Mouse (Mus musculus): Measurements from ENCODE around the gene Tpmt. TPM values are rescaled to one million over a fixed set of nuclear protein-coding genes. Genes with fewer than 3 reads are reported as not detected.
A peak's percentile ranks its signal among the peaks of the same experiment; 100 is the strongest.

Gene Tpmt
- total and polyA plus RNA-seq, 2 experiments from 2014 or later, result 10.8 to 11.6 TPM

DNA sequence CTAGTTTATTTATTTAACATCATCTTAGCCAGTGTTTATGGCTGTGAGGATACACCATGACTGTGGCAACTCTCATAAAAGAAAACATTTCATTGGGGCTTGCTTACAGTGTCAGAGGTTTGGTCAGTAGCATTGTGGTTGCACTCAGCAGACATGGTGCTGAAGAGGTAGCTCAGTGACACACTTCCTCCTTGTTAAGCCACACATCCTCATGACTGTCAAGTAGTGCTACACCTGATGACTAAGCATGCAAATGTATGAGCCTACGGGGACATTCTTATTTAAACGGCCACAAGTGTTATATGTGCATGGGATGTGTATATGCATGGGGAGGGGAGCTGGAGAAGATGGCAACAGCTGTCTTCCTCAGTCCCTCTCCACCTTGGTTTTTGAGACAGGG, 60.7 kb downstream of the Tpmt start:
- WGBS, result 84% methylated on average over 2 of the region's 2 CpGs
- H3K4me2 ChIP-seq (ENCODE audit: low read depth, low read length, poor library complexity, severe bottlenecking), result no peak overlapping the region
- DNase-seq (ENCODE audit: low spot score), result no peak
- H3K27ac ChIP-seq (ENCODE audit: low read depth, low read length), result no peak overlapping the region
- no peak for TF ChIP-seq CTCF (IDR thresholded peaks at IDR 0.05)
- no peak overlapping the region for H3K4me3 ChIP-seq (ENCODE audit: low read depth, low read length)
- H3K27me3 ChIP-seq (ENCODE audit: insufficient read depth, low read length), result no peaks in the 10 kb centered on the region
- no peaks in the 10 kb centered on the region for H3K36me3 ChIP-seq (ENCODE audit: insufficient read depth, low read length)
- no peak for ATAC-seq (ENCODE audit: low FRiP score)
- H3K9ac ChIP-seq (replicated peaks; ENCODE audit: low read length, poor library complexity, severe bottlenecking), result no peak overlapping the region
- no peaks in the 10 kb centered on the region for H3K9me3 ChIP-seq (ENCODE audit: low read length)
- no peaks in the 10 kb centered on the region for H3K4me1 ChIP-seq (ENCODE audit: insufficient read depth, low read length)

GRCm38 (mm10) chr13:46979836-46980490, 64.6 kb downstream of the Tpmt start:
- Histone ChIP-seq H3K9ac (replicated peaks; ENCODE audit: low read length, poor library complexity, severe bottlenecking) (no peak overlapping the region), H3K4me3 (ENCODE audit: low read depth, low read length) (no peak overlapping the region), H3K27me3 (ENCODE audit: insufficient read depth, low read length) (no peaks in the 10 kb centered on the region), H3K4me2 (ENCODE audit: low read depth, low read length, poor library complexity, severe bottlenecking) (no peak overlapping the region), H3K27ac (ENCODE audit: low read depth, low read length) (no peak overlapping the region), H3K4me1 (ENCODE audit: insufficient read depth, low read length) (no peaks in the 10 kb centered on the region), H3K36me3 (ENCODE audit: insufficient read depth, low read length) (no peaks in the 10 kb centered on the region), H3K9me3 (ENCODE audit: low read length) (no peaks in the 10 kb centered on the region)
- 73% methylated on average over 13 of the region's 13 CpGs for WGBS
- ATAC-seq (ENCODE audit: low FRiP score) (no peak), DNase-seq (ENCODE audit: low spot score) (no peak)
- no peak for TF ChIP-seq CTCF (IDR thresholded peaks at IDR 0.05)

- Histone ChIP-seq H3K27ac (ENCODE audit: low read depth, low read length) (no peak overlapping the region), H3K36me3 (ENCODE audit: insufficient read depth, low read length) (no peaks in the 10 kb centered on the region), H3K27me3 (ENCODE audit: insufficient read depth, low read length) (no peaks in the 10 kb centered on the region), H3K4me2 (ENCODE audit: low read depth, low read length, poor library complexity, severe bottlenecking) (no peak overlapping the region), H3K9ac (replicated peaks; ENCODE audit: low read length, poor library complexity, severe bottlenecking) (no peak overlapping the region), H3K4me1 (ENCODE audit: insufficient read depth, low read length) (no peaks in the 10 kb centered on the region), H3K9me3 (ENCODE audit: low read length) (no peaks in the 10 kb centered on the region), H3K4me3 (ENCODE audit: low read depth, low read length) (no peak overlapping the region)
- DNase-seq (ENCODE audit: low spot score) (no peak), ATAC-seq (ENCODE audit: low FRiP score) (no peak)
- peak; percentile 10; the same call in 1 of the 2 replicates for TF ChIP-seq CTCF (IDR thresholded peaks at IDR 0.05)
- WGBS, result 85% methylated on average over 7 of the region's 7 CpGs
These were observed 68.0 kb downstream of the Tpmt start for GRCm38 (mm10) chr13:46976532-46976931.

- H3K9me3 ChIP-seq (ENCODE audit: low read length), result no peaks in the 10 kb centered on the region
- no peak overlapping the region for H3K9ac ChIP-seq (replicated peaks; ENCODE audit: low read length, poor library complexity, severe bottlenecking)
- no peak overlapping the region for H3K27ac ChIP-seq (ENCODE audit: low read depth, low read length)
- no peak overlapping the region for H3K4me2 ChIP-seq (ENCODE audit: low read depth, low read length, poor library complexity, severe bottlenecking)
- no peak overlapping the region for H3K4me3 ChIP-seq (ENCODE audit: low read depth, low read length)
- no peaks in the 10 kb centered on the region for H3K4me1 ChIP-seq (ENCODE audit: insufficient read depth, low read length)
- ATAC-seq (ENCODE audit: low FRiP score) (no peak), DNase-seq (ENCODE audit: low spot score) (no peak)
- H3K27me3 ChIP-seq (ENCODE audit: insufficient read depth, low read length), result no peaks in the 10 kb centered on the region
- no peak for TF ChIP-seq CTCF (IDR thresholded peaks at IDR 0.05)
- H3K36me3 ChIP-seq (ENCODE audit: insufficient read depth, low read length), result no peaks in the 10 kb centered on the region
- 31% methylated on average over 4 of the region's 4 CpGs for WGBS
These were observed 68.6 kb downstream of the Tpmt start for GRCm38 (mm10) chr13:46975930-46976329.

- H3K4me3 ChIP-seq (ENCODE audit: low read depth, low read length), result peak overlapping the region; percentile 32
- 9% methylated on average over 14 of the region's 14 CpGs for WGBS
- ATAC-seq (ENCODE audit: low FRiP score) (peak; percentile 89), DNase-seq (ENCODE audit: low spot score) (peak; percentile 84)
- H3K27me3 ChIP-seq (ENCODE audit: insufficient read depth, low read length), result no peaks in the 10 kb centered on the region
- H3K9ac ChIP-seq (replicated peaks; ENCODE audit: low read length, poor library complexity, severe bottlenecking), result peak overlapping the region; percentile 46
- no peaks in the 10 kb centered on the region for H3K36me3 ChIP-seq (ENCODE audit: insufficient read depth, low read length)
- H3K27ac ChIP-seq (ENCODE audit: low read depth, low read length), result no peak overlapping the region
- no peaks in the 10 kb centered on the region for H3K4me1 ChIP-seq (ENCODE audit: insufficient read depth, low read length)
- TF ChIP-seq CTCF (IDR thresholded peaks at IDR 0.05), result no peak
- no peaks in the 10 kb centered on the region for H3K9me3 ChIP-seq (ENCODE audit: low read length)
- H3K4me2 ChIP-seq (ENCODE audit: low read depth, low read length, poor library complexity, severe bottlenecking), result peak overlapping the region; percentile 51
These were observed 69.4 kb downstream of the Tpmt start for GRCm38 (mm10) chr13:46975031-46975551.

Other genes starting within 250 kb of the Tpmt start
- gene Kif13a, start 114.9 kb downstream of the Tpmt start, total RNA-seq (2014; rRNA removed), result 31.4 and 31.7 TPM in 2 replicates
- 10.1 TPM in 2 replicates for gene Kif13a, start 114.9 kb downstream of the Tpmt start, polyA plus RNA-seq (2015; fragmentation: Nextera tagmentation; extraction: Ambion mirVana)
- gene Nhlrc1, start 29.9 kb downstream of the Tpmt start, total RNA-seq (2014; rRNA removed), result 19.7 and 19.9 TPM in 2 replicates
- gene Nhlrc1, start 29.9 kb downstream of the Tpmt start, polyA plus RNA-seq (2015; fragmentation: Nextera tagmentation; extraction: Ambion mirVana), result 16.2 and 16.5 TPM in 2 replicates
- gene Kdm1b, start 1.2 kb downstream of the Tpmt start, total RNA-seq (2014; rRNA removed), result 24.9 and 26.9 TPM in 2 replicates
- gene Kdm1b, start 1.2 kb downstream of the Tpmt start, polyA plus RNA-seq (2015; fragmentation: Nextera tagmentation; extraction: Ambion mirVana), result 14.1 and 14.4 TPM in 2 replicates
- 34.1 and 60.0 TPM in 2 replicates for gene Dek, start 61.5 kb upstream of the Tpmt start, total RNA-seq (2014; rRNA removed)
- gene Dek, start 61.5 kb upstream of the Tpmt start, polyA plus RNA-seq (2015; fragmentation: Nextera tagmentation; extraction: Ambion mirVana), result 96.3 and 112 TPM in 2 replicates
- gene Rnf144b, start 77.9 kb upstream of the Tpmt start, total RNA-seq (2014; rRNA removed), result 4.1 TPM in 2 replicates
- 1.8 and 1.9 TPM in 2 replicates for gene Rnf144b, start 77.9 kb upstream of the Tpmt start, polyA plus RNA-seq (2015; fragmentation: Nextera tagmentation; extraction: Ambion mirVana)